Mouse (Mus musculus) testis, adult 2 months (tissue): ENCODE measurements at regions not wholly inside any gene's neighbourhood (a gene's known extent, or its start where the extent isn't known, plus 50 kb on each side); places are given as distances from the start of the nearest gene placed in this dataset.
"Not testable (repeated sequence)": the region's sequence is repeated elsewhere in the genome, so short reads cannot be mapped to it uniquely, and the experiment has no call there.

Experiments
- H3K27ac ChIP-seq: fragments of 200-500 bp; 2 replicates; pipeline ENCODE4 v1.5.1; 2012; ENCODE audit warnings: low read depth, low read length; ENCODE audit not compliant: control insufficient read depth, insufficient read depth
- H3K27me3 ChIP-seq: fragments of 200-500 bp; 2 replicates; pipeline ENCODE4 v1.6.1; 2012; ENCODE audit warnings: mild to moderate bottlenecking, low read length, moderate library complexity; ENCODE audit not compliant: control insufficient read depth, insufficient read depth
- H3K36me3 ChIP-seq: fragments of 200-500 bp; 2 replicates; pipeline ENCODE4 v1.6.1; 2012; ENCODE audit warnings: mild to moderate bottlenecking, low read length; ENCODE audit not compliant: control insufficient read depth, insufficient read depth
- H3K4me1 ChIP-seq: fragments of 200-500 bp; 2 replicates; pipeline ENCODE4 v1.6.1; 2012; ENCODE audit warnings: low read length; ENCODE audit not compliant: control insufficient read depth, insufficient read depth
- H3K4me3 ChIP-seq: fragments of 200-500 bp; 2 replicates; pipeline ENCODE4 v1.5.1; 2012; ENCODE audit warnings: low read depth, mild to moderate bottlenecking, low read length, moderate library complexity, mixed read lengths; ENCODE audit not compliant: control insufficient read depth
- CTCF ChIP-seq: fragments of 200-500 bp; IDR thresholded peaks from 2 replicates; pipeline ENCODE4 v1.5.1; 2012; ENCODE audit warnings: low read depth, mild to moderate bottlenecking, inconsistent platforms, low read length, moderate library complexity; ENCODE audit not compliant: control insufficient read depth, insufficient read depth, insufficient replicate concordance
- POLR2A ChIP-seq: fragments of 200-500 bp; IDR thresholded peaks from 2 replicates; pipeline ENCODE4 v1.6.1; 2012; ENCODE audit warnings: low read depth, mild to moderate bottlenecking, inconsistent platforms, low read length, moderate library complexity; ENCODE audit not compliant: control insufficient read depth

DNA sequence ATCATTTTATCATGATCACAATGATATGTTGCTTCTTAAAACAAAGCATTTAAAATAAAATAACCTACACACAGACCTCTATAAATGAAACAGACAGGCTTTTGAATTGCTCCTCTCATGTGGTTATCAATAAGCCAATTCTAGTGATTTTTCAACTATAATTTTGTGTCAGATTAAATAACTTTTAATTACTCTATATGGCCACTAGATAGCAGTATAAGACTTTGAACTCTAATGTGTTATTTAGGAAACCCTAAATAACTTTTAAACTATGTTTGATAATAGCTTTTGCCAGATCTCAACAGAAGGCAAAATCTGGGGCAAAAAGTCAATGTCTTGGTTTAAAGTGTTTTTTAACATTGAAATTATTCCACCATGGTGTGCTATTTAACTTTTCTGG is 112.0 kb upstream of the Gnai1 start:
- H3K27me3 ChIP-seq: no peaks in the 10 kb centered on the region
- H3K4me3 ChIP-seq: no peak overlapping the region
- TF ChIP-seq POLR2A (no peak), CTCF (no peak)
- H3K36me3 ChIP-seq: no peaks in the 10 kb centered on the region
- no peak overlapping the region for H3K27ac ChIP-seq
- no peaks in the 10 kb centered on the region for H3K4me1 ChIP-seq

DNA sequence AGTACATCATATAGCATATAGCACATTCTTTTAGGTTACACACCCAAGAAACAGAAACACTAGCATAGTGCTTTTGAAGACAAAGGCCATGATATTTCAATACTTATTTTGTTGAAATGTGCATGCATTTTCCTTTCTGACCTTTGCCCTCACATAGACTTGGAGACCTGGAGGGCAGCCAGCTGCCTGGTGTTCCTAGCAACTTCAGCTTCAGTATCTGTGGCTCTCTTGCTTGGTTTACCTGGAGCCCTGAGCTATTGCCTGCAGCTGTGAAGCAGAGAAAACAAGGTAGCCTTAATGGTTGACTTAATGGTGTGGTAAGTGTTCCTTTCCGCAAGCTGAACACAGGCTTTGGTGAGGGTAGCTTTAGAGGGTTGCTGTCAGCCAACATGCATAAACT is 97.6 kb upstream of the Gnai1 start:
- no peak overlapping the region for H3K27ac ChIP-seq
- H3K36me3 ChIP-seq: no peaks in the 10 kb centered on the region
- no peak for TF ChIP-seq CTCF
- TF ChIP-seq POLR2A: no peak

DNA sequence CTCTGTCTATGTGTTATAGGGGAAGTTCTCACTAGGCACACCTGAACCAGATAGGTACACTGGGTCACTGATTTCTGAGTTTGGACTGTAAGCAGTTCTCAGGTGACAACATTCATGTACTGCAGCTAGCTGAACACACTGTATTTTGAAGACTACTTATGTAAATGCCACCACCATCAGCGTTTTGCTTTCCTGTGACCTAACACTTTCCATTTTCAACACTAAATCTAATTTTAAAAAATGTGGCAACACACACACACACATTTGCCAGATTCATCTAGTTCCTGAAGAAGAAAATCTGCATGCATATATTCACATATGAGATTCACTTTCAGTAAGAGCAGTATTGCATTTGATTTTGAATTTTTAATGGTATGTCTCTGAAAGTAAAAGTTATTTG is 96.0 kb upstream of the Gnai1 start:
- no peaks in the 10 kb centered on the region for H3K27me3 ChIP-seq
- no peaks in the 10 kb centered on the region for H3K4me1 ChIP-seq
- H3K27ac ChIP-seq: no peak overlapping the region
- no peaks in the 10 kb centered on the region for H3K36me3 ChIP-seq
- TF ChIP-seq POLR2A (no peak), CTCF (no peak)
- no peak overlapping the region for H3K4me3 ChIP-seq

More for the DNA sequence above, 97.6 kb upstream of the Gnai1 start:
- no peaks in the 10 kb centered on the region for H3K27me3 ChIP-seq
- no peak overlapping the region for H3K4me3 ChIP-seq
- H3K4me1 ChIP-seq: no peaks in the 10 kb centered on the region

DNA sequence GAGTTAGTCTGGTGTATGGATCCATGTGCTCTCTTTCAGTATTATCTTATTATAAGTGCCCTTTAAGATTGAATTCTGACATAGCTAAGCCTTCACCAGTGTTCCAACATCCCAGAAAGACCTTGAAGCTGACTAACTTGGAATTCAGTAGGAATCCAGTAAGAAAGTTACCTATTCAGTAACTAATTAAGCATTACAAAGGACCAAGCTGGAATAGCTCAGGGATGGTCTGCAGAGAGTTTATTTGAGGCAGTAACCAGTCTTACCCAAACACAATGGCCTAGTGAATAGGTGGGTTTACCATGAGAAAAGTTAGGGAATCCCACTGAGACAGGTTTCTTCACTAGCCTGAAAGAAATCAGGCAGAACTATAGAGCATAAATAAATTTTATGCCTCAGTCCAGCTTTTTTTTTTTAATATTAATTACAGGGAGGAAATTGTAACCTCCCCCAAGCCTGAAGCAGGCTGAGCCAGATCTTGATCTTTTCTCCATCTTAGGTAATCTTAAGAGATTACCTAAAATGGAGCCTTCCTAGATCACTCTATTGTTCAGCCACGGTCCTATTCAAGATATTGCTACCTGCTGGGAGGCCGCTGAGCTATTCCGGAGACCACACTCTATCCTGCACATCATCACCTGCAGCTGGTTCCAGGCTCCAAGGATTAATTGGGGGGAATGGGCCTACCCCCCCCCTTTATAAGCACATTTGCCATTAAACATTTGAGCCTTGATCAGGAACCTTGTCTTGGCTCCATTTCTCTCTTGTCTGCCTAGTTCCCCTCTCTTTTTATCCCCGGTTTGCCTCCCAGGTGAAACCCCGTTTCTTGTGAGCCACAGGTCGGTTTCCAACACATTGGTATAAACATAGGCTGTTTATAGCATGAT is 93.0 kb upstream of the Gnai1 start:
- H3K4me1 ChIP-seq, H3K4me3 ChIP-seq, H3K27me3 ChIP-seq, H3K36me3 ChIP-seq, H3K27ac ChIP-seq: not testable (repeated sequence)

DNA sequence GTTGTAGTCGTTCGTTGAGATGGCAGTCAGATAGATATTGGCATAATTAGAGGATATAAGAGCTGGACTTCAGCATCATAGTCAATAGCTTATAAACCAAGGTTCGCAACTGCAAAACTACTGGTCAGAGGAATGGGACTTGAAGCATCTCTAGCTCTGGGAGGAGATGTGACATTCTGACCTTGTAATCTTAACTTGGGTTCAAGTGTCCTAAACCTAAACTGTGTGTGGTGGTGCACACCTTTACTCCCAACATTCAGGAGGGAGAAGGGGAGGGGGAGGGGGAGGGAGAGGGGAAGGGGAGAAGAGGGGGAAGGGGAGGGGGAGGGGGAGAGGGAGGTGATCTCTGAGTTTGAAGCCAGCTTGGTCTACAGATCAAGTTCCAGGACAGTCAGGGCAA is 89.1 kb upstream of the Gnai1 start:
- no peak for TF ChIP-seq POLR2A
- no peak for TF ChIP-seq CTCF
- Histone ChIP-seq H3K4me1 (no peaks in the 10 kb centered on the region), H3K27me3 (no peaks in the 10 kb centered on the region), H3K36me3 (no peaks in the 10 kb centered on the region), H3K27ac (no peak overlapping the region), H3K4me3 (no peak overlapping the region)

DNA sequence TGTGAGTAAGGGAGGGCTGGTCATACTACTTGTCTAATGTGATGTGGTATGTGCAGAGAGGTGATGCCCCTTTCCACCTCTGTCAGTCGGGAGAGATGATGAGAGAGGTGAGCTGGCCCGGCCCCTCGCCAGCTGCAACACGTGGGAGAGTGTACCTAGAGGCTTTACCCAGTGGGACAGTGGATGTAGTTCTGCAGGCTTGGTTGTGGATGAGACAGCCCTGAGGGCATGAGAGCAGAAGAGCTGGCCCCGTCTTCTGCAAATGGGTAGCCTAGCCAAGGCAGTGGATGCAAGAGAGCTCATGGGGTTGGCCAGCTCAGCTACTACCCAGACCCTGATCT is 88.1 kb upstream of the Gnai1 start:
- no peaks in the 10 kb centered on the region for H3K36me3 ChIP-seq
- H3K4me3 ChIP-seq: no peak overlapping the region
- no peak overlapping the region for H3K27ac ChIP-seq
- H3K27me3 ChIP-seq: no peaks in the 10 kb centered on the region
- no peaks in the 10 kb centered on the region for H3K4me1 ChIP-seq
- TF ChIP-seq POLR2A (no peak), CTCF (no peak)

DNA sequence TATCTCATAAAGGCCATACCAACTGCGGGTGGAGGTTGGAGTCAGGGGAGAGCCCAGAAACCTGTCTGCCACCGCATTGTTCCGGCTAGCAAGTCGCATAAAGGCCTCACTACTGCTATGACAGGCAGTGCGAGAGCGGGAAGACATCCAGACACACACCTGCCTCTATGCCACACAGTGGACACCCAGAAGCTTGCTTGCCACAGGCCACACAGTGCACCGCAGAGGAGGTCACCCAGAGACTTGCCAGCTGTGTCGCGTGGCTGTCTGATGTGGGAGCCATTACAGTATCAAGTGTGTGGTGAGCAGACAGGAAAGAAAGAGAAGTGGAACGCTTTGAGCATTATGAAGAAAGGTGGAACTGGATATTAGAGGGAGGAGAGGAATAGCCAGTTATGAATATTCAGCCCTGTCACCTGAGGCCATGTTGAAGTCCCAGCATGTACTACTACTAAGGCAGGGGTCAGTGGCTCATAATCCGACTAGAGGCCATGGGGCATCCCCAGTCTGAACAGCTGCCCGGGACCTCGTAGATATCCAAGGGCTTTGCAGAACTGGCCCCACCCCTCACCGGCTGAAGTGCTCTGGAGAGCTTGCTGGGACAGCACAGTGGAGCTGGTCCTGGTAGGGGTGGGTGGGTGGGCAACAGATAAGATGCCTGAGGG is 87.6 kb upstream of the Gnai1 start:
- Histone ChIP-seq H3K27me3 (no peaks in the 10 kb centered on the region), H3K4me3 (no peak overlapping the region), H3K27ac (no peak overlapping the region), H3K4me1 (no peaks in the 10 kb centered on the region), H3K36me3 (no peaks in the 10 kb centered on the region)
- TF ChIP-seq CTCF (no peak), POLR2A (no peak)
